Mouse (Mus musculus): Measurements from ENCODE around the gene Zfr2.
A peak's percentile ranks its signal among the peaks of the same experiment; 100 is the strongest.

DNA sequence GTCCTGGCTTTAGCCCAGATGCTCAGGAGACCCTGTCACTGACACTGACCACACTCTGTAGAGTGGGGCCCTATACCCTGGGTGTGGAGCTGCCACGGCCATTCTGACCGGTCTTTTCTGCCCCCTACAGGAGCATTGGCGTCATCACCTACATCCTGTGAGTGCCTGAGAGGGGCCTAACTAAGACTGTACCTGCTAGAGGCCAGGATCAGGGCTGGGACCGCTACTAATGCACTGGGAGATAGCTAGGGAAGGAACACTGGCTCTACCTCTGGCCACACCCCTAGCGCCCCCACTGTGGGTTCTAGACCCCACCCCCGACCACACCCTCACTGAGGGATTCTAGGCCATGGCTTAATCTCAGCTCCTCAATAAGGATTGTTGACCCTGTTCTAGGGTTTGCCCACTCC lies 42.0 kb upstream of the Zfr2 start:
- peak; percentile 60 for TF ChIP-seq CTCF (IDR thresholded peaks at IDR 0.05)
- TF ChIP-seq EP300 (IDR thresholded peaks at IDR 0.05): no peak

Data from lung, postnatal 0 days (tissue).